Mouse (Mus musculus) CD4-positive, CD25-positive, alpha-beta regulatory T cell, adult 2 months (primary cell): ENCODE measurements at regions not wholly inside any gene's neighbourhood (a gene's known extent, or its start where the extent isn't known, plus 50 kb on each side); places are given as distances from the start of the nearest gene placed in this dataset.
A peak's percentile ranks its signal among the peaks of the same experiment; 100 is the strongest.
"Not testable (repeated sequence)": the region's sequence is repeated elsewhere in the genome, so short reads cannot be mapped to it uniquely, and the experiment has no call there.

ENCODE experiments used
- DNase-seq: peaks from one replicate; pipeline ENCODE4 v3.0.0-alpha.2; 2012; ENCODE audit warnings: low read depth, low spot score

DNA sequence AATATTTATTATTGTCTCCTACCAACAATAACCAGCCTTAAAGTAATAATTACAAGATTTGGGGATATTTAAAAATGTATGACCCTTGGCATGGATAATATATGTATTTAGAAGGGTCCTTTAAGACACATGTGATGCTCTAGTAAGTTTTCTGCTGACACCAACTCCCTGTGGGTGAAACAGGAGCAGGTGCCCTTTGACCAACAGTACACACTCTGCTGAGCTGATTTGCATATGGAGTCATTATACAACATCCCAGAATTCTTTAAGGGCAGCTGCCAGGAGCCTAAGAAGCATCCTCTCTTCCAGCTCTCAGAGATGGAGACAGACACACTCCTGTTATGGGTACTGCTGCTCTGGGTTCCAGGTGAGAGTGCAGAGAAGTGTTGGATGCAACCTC lies 274.1 kb downstream of the Rpia start:
- no peak for DNase-seq

DNA sequence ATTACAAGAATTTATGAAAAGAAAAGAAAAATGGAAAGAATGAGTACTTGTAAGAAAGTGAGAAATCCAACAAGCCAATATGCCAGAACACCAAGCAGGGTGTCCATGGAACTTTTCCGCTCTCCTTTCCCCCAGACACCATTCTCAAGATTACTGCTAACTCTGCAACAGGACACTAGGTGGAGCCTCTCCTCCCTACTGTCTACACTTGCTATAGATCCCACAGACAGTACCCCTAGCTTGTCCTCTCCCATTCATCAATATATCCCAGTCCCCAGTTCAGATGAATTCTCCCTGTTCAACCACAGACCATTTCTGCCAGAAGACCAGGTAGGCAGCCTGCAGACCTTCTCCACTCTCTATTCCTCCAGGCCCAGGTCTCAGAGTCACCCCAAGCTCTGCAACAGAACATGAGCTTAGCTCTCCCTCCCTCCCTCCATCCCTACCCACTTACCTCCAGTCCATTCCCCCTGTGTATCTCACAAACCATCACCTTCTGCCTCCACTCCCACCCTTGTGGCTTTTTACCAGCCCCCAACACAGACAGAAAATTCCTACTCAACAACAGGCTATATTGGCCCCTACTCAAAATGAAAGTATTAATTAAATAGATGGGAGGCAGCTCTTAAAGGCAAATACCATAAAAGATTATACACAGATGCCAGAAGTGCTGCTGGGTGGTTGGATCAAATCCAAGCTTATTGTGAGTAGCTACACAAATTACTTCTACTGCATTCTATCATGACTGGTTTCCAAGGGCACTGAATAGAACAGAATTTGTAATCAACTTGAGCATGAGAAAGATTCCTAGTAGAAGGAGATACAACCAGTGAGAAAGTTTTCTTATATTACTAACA lies 323.2 kb downstream of the Rpia start:
- DNase-seq: peak; percentile 2

DNA sequence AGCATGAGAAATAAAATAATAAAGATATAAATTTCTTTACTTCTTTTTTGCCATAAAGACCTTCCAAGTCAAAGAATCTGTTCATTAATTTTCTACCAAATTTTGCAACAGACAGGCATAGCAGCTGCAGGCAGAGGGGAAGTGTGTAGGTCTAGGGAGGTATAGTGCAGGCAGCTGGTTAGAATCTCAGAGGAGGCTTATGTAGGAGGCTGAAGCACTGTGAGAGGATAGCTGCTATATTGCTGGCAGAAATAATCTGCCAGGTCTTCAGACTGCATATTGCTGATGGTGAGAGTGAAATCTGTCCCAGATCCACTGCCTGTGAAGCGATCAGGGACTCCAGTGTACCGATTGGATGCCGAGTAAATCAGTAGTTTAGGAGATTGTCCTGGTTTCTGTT lies 334.8 kb downstream of the Rpia start:
- DNase-seq: no peak

DNA sequence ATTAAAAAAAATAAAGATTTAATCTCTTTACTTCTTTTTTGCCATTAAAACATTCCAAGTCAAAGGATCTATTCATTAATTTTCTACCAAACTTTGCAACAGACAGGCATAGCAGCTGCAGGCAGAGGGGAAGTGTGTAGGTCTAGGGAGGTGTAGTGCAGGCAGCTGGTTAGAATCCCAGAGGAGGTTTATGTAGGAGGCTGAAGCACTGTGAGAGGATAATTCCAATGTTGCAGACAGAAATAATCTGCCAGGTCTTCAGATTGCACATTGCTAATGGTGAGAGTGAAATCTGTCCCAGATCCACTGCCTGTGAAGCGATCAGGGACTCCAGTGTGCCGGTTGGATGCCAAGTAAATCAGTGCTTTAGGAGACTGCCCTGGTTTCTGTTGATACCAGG lies 357.3 kb downstream of the Rpia start:
- DNase-seq: not testable (repeated sequence)

DNA sequence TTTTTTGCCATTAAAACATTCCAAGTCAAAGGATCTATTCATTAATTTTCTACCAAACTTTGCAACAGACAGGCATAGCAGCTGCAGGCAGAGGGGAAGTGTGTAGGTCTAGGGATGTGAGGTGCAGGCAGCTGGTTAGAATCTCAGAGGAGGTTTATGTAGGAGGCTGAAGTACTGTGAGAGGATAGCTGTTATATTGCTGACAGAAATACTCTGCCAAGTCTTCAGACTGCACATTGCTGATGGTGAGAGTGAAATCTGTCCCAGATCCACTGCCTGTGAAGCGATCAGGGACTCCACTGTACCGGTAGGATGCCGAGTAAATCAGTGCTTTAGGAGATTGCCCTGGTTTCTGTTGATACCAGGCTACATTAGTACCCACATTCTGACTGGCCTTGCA lies 385.7 kb downstream of the Rpia start:
- DNase-seq: not testable (repeated sequence)

DNA sequence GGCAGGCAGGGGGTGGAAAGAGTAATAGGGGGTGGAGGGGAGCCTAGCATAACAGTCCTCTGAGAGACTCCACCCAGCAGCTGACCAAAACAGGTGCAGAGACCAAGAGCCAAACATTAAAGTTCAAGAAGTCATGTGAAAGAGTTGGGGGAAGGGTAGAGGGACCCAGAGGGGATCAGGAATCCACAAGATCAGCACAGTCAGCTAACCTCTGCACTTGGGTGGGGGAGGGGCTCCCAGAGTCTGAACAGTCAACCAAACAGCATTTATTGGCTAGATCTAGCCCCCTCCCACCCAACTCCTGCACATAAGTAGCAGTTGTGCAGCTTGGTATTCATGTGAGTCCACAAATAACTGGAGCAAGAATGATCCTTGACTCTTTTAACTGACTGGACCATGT lies 402.2 kb downstream of the Rpia start:
- DNase-seq: not testable (repeated sequence)

DNA sequence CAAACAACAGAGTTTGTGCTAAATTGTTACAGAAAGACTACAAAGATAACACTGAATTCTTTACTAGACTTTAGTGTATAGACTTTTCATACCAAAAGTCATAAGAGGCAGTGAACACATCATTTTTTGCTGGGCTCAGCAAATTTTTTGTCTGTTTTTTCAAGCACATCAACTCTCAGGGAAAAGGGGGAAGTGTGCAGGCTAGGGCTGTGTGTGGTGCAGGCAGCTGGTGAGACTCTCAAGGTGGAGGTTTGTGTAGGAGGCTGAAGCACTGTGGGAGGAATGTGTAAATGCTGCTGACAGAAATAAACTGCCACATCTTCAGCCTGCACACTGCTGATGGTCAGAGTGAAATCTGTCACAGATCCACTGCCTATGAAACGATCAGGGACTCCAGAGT lies 405.6 kb downstream of the Rpia start:
- not testable (repeated sequence) for DNase-seq

DNA sequence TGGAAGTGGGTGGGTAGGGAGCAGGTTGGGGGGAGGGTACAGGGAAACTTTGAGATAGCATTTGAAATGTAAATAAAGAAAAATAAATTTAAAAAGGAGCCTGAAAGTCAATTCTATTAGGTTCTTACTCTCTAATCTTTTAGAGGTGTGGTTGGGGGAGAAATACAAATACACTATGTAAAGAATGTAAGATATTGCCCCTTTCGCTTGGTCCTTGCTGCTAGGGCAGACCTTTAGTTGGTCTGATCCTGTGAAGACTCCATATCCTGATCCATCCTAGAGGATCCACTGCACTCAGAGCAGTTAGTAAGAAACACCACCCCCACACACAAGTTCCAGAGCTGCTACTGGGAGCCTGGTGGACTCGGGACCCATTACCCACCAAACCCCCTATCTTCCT lies 412.7 kb downstream of the Rpia start:
- DNase-seq: not testable (repeated sequence)

DNA sequence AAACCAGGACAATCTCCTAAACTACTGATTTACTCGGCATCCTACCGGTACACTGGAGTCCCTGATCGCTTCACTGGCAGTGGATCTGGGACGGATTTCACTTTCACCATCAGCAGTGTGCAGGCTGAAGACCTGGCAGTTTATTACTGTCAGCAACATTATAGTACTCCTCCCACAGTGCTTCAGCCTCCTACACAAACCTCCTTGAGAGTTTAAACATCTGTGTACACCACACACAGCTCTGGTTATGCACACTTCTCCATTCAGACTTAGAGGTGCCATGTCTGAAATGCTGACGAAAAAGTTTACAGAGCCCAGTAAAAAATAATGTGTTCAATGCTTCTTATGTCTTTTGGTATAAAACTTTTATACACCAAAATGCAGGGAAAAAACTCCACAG lies 420.2 kb downstream of the Rpia start:
- DNase-seq: not testable (repeated sequence)

DNA sequence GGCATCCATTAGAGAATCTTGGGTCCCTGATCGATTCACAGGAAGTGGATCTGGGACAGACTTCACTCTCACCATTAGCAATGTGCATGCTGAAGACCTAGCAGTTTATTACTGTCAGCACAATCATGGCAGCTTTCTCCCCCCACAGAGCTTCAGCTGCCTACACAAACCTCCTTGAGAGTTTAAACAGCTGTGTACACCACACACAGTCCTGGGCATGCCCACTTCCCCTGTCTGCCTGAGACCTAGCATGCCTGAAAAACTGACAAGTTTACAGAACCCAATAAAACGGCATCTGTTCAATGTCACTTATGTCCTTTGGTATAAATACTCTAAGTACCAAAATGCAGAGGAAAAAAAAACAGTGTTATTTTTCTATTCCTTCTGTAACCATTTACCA lies 435.7 kb downstream of the Rpia start:
- DNase-seq: no peak

DNA sequence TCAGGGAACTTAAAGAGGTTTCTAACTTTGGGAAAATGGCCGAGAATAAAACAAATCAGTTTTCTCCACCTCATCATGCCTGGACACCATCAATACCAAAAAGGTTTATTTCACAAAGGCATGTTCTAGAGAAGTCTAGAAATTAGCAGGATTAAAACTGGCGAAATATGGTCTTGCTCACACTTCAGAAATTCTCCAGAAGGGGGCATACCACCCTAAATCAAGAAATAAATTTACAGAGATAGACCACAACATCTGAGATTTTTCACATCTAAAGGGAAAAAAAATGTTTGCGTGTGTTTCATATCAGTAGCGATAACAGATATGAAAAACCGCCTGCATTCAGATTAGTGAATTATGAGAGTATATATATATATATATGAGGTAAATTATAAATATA lies 449.9 kb downstream of the Rpia start:
- no peak for DNase-seq

DNA sequence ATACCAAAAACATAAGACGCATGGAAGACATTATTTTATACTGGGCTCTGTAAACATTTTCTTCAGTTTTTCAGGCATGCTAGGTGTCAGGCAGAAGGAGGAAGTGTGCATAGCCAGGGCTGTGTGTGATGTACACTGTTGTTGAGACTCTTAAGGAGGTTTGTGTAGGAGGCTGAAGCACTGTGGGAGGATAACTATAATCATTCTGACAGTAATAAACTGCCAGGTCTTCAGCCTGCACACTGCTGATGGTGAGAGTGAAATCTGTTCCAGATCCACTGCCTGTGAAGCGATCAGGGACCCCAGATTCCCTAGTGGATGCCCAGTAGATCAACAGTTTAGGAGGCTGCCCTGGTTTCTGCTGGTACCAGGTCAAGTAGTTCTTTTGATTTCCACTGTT lies 451.3 kb downstream of the Rpia start:
- not testable (repeated sequence) for DNase-seq

DNA sequence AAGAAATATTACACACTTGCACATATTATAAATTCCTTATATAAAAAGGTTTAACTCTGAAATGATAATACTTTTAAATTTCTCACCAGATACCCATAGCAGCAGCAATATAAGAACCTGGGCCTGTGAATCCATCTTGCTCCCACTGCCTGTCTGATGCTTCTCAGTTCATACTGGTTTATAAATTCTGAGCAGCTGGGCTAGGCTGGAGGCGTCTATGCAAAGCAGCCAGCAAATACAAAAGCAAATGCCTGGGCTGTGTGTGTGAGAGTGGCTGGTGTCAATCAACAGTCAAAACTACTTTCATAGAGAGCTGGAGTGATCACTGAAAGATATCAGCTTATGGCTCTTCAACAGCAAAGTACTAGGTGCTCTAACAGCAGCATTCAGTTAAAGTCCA lies 476.7 kb downstream of the Rpia start:
- no peak for DNase-seq

DNA sequence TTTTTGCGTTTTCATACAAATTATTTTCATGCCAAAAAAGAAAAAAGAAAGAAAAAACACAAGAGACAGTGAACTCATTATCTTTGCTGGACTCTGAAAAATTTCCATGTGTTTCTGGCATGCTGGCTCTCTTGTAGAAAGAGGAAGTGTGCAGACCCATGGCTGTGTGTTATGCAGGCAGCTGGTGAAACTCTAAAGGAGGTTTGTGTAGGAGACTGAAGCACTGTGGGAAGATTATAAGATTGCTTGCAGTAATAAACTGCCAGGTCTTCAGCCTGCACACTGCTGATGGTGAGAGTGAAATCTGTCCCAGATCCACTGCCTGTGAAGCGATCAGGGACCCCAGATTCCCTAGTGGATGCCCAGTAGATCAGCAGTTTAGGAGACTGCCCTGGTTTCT lies 477.4 kb downstream of the Rpia start:
- not testable (repeated sequence) for DNase-seq

DNA sequence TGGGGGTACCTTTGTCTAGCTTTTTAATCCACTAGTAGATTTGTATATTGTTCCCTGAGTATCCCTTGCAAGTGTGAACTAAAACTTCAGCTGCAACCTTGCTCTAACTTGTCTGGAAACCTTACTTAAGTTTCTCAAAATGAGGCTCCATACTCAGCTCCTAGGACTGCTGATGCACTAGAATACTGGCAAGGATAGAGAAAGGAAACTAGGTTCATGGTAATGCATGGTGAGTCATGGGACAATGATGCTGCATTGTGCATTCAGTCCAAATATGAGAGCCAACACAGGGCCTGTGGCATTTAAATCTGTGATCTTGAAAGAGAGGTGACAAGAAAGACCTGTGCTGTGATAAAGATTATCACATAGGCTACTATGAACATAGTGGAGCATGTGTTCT lies 490.9 kb downstream of the Rpia start:
- not testable (repeated sequence) for DNase-seq

DNA sequence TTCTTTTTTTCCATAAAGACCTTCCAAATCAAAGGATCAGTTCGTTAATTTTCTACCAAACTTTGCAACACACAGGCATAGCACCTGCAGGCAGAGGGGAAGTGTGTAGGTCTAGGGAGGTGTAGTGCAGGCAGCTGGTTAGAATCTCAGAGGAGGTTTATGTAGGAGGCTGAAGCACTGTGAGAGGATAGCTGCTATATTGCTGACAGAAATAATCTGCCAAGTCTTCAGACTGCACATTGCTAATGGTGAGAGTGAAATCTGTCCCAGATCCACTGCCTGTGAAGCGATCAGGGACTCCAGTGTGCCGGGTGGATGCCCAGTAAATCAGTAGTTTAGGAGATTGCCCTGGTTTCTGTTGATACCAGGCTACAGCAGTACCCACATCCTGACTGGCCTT lies 531.8 kb downstream of the Rpia start:
- DNase-seq: not testable (repeated sequence)

DNA sequence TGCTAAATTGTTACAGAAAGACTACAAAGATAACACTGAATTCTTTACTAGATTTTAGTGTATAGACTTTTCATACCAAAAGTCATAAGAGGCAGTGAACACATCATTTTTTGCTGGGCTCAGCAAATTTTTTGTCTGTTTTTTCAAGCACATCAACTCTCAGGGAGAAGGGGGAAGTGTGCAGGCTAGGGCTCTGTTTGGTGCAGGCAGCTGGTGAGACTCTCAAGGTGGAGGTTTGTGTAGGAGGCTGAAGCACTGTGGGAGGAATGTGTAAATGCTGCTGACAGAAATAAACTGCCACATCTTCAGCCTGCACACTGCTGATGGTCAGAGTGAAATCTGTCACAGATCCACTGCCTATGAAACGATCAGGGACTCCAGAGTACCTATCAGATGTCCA lies 551.9 kb downstream of the Rpia start:
- DNase-seq: not testable (repeated sequence)

DNA sequence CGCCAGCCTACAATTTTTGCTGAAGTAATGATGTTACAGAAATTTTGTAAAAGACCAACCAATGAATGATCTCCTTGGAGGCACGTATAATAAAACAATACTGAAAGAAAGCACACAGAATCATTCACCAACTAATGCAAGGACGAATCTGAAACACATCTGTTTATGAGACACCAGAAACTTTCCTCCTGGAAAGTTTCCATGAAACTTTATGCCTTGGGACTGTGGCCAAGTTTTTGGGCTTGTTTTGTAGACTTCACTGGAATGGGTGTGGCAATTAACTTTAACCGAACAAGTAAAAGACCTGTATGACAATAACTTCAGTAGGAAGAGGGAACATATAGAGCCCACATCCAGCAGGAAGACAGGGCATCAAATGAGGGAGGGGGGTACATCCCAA lies 564.9 kb downstream of the Rpia start:
- DNase-seq: no peak

DNA sequence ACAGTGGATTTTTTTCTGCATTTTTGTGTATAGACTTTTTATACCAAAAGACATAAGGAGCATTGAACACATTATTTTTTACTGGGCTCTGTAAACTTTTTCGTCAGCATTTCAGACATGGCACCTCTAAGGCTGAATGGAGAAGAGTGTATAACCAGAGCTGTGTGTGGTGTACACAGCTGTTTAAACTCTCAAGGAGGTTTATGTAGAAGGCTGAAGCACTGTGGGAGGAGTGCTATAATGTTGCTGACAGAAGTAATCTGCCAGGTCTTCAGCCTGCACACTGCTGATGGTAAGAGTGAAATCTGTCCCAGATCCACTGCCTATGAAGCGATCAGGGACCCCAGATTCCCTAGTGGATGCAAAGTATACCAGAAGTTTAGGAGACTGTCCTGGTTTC lies 575.4 kb downstream of the Rpia start:
- DNase-seq: not testable (repeated sequence)

DNA sequence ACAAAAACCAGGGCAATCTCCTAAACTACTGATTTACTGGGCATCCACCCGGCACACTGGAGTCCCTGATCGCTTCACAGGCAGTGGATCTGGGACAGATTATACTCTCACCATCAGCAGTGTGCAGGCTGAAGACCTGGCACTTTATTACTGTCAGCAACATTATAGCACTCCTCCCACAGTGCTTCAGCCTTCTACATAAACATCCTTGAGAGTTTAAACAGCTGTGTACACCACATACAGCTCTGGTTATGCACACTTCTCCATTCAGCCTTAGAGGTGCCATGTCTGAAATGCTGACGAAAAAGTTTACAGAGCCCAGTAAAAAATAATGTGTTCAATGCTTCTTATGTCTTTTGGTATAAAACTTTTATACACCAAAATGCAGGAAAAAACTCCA lies 576.3 kb downstream of the Rpia start:
- not testable (repeated sequence) for DNase-seq
